In the genomic region with DNA sequence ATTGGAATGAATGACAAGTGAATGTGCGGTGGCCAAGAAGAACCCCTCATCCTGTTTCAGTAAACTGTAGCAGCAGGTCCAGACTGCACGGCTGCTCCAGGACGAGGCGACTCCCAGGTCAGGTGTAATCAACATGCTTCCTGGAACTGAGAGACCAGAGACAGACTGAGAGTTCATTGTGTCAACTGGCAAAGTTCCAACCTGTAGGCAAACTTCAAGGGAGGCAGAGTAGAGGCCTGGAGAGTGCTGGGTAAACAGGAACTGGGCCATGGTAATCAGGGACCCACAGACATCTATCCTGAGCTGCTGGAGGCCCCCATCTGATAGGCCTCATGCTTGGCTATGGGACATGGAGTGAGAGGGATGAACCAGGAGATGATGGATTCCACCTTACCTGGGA, we compare ENCODE assay signal across 10 mouse cellular contexts. TPM values are rescaled to one million over a fixed set of nuclear protein-coding genes. Genes with fewer than 3 reads are reported as not detected.
A peak's percentile ranks its signal among the peaks of the same experiment; 100 is the strongest.
DNase-seq lines count a peak whose midpoint lies in the region; ATAC-seq and TF ChIP-seq lines count a peak whose summit lies in the region.
"Had no signal": no experiment of that assay in that cellular context is flagged by ENCODE, and none has a peak within 500 bp of the region (broad histone marks: within the 10 kb centered on the region; RNA-seq: fewer than 3 reads in every experiment).

No protein-coding gene starts in this region.

- H3K4me3 ChIP-seq in heart, postnatal 0 days (ENCODE audit: low read depth, low read length): no peak overlapping the region
- no peak overlapping the region for H3K4me3 ChIP-seq in intestine, embryonic 15.5 days (replicated peaks)
- H3K4me3 ChIP-seq: erythroblast, embryonic 14.5 days had no signal

- DNase-seq in heart, postnatal 0 days (ENCODE audit: low spot score): peak; percentile 57
- no peak for DNase-seq in heart, adult 18-20 months
- DNase-seq in liver: peak; percentile 28
- DNase-seq in lung, postnatal 25 days (ENCODE audit: low spot score): peak; percentile 59
- no peak for DNase-seq in adrenal gland, postnatal 10 days
- no peak for DNase-seq in thymus, adult 18-20 months
- DNase-seq in cerebellum, postnatal 25 days: no peak
- DNase-seq: cerebellum, postnatal 14 days had no signal

- H3K27ac ChIP-seq in heart, postnatal 0 days (ENCODE audit: low read depth): no peak overlapping the region
- H3K27ac ChIP-seq in intestine, embryonic 15.5 days: no peak overlapping the region

- no peak overlapping the region for H3K9ac ChIP-seq in heart, postnatal 0 days (replicated peaks; ENCODE audit: low read depth, low read length)
- H3K9ac ChIP-seq in intestine, embryonic 15.5 days: no peak overlapping the region

- H3K27me3 ChIP-seq in heart, postnatal 0 days (ENCODE audit: control insufficient read depth, insufficient read depth, low read length): no peaks in the 10 kb centered on the region
- H3K27me3 ChIP-seq in intestine, embryonic 15.5 days (replicated peaks): no peaks in the 10 kb centered on the region

- H3K4me2 ChIP-seq in heart, postnatal 0 days (ENCODE audit: low read depth, low read length): no peak overlapping the region
- H3K4me2 ChIP-seq in intestine, embryonic 15.5 days (replicated peaks): no peak overlapping the region

- H3K4me1 ChIP-seq in heart, postnatal 0 days (ENCODE audit: control insufficient read depth, insufficient read depth): no peaks in the 10 kb centered on the region
- peaks cover 7% of the 10 kb centered on the region; the same call in 1 of the 2 replicates for H3K4me1 ChIP-seq in intestine, embryonic 15.5 days (replicated peaks)

- no peaks in the 10 kb centered on the region for H3K36me3 ChIP-seq in heart, postnatal 0 days (replicated peaks; ENCODE audit: control insufficient read depth, insufficient read depth, low read length)
- no peaks in the 10 kb centered on the region for H3K36me3 ChIP-seq in intestine, embryonic 15.5 days

- TF ChIP-seq EP300 in heart, postnatal 0 days (IDR thresholded peaks at IDR 0.05; ENCODE audit: low read depth): no peak

- WGBS in heart, postnatal 0 days: 55% methylated on average over 4 of the region's 4 CpGs
- 40% methylated on average over 4 of the region's 4 CpGs for WGBS in intestine, embryonic 15.5 days

- no peak for TF ChIP-seq CTCF in heart, postnatal 0 days (IDR thresholded peaks at IDR 0.05; ENCODE audit: low read depth)

- no peaks in the 10 kb centered on the region for H3K9me3 ChIP-seq in heart, postnatal 0 days (replicated peaks; ENCODE audit: control insufficient read depth, low read length)
- no peaks in the 10 kb centered on the region for H3K9me3 ChIP-seq in intestine, embryonic 15.5 days

- peak; percentile 72; the same call in 1 of the 2 replicates for ATAC-seq in heart, postnatal 0 days (ENCODE audit: insufficient read depth, low read depth)
- peak; percentile 92 for ATAC-seq in intestine, embryonic 15.5 days

RNA-seq across cellular contexts. Expression of gene Elmo1, which starts 57.3 kb away (rescaled TPM):
- total RNA-seq in heart, postnatal 0 days (2014; rRNA removed; ENCODE audit: low replicate concordance): 11.9 and 17.9 TPM in 2 replicates
- 6.5 TPM in 2 replicates for polyA plus RNA-seq in heart, postnatal 0 days (2015; fragmentation: Nextera tagmentation; extraction: Ambion mirVana)
- 1 to 10 TPM; 7.6 to 9.1 TPM for total RNA-seq in heart, adult 18-20 months (2021)
- polyA plus RNA-seq in intestine, embryonic 15.5 days (2015; fragmentation: Nextera tagmentation; extraction: Ambion mirVana): 14.9 and 15.0 TPM in 2 replicates
- 10 to 100 TPM; 17.9 to 24.9 TPM for total RNA-seq in adrenal gland, postnatal 10 days (2021)

Comparison
In these comparisons a context has a peak if more than half of its experiments do, and no peak if none do; other contexts are left out.
1. DNase-seq: peak in heart, postnatal 0 days (single experiment), liver (single experiment) and lung, postnatal 25 days (single experiment); none in heart, adult 18-20 months (0 of 2), adrenal gland, postnatal 10 days (single experiment), thymus, adult 18-20 months (0 of 2) and cerebellum, postnatal 25 days (0 of 2).